Mouse (Mus musculus): ENCODE measurements around the gene Spcs2. TPM values are rescaled to one million over a fixed set of nuclear protein-coding genes. Genes with fewer than 3 reads are reported as not detected.

Gene Spcs2
- total RNA-seq, 2 experiments from 2014 or later: 118 to 135 TPM

DNA sequence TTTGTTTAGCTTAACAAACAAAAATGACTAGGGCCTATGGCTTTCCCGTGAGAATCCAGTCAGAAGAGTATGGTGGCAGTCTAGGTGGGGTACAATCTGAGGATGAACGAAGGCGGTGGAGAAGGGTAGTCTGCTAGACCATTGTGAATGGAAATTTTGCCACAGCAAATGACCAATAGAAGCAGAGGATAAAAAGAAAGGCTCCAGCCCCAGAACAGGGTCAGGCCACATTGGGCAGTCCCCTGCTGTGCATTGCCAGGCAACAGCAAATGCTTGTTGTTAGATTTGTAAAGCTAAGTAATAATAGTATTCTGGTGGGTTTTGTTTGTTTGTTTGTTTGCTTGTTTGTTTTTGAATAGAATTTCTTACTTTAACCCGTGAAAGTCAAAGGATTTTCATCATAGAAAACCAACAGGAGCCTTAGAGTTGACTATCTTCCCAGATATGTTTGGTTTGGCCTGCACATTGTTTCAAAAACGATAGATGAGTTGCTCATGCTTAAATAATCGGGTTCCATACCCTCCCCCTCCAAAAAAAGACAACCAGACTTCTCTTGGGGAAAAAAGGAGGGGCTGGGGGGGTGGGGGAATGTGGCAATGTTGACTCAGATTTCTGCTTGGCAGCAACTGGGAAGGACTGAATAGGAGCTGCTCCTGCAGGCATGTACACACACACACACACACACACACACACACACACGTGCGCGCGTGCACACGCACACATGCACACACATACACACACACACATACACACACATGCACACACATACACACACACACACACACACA, 1.2 kb upstream of the Spcs2 start:
- DNase-seq: no peak

GRCm38 (mm10) chr7:99858813-99859585, 4.3 kb downstream of the Spcs2 start, which contains the start of gene Xrra1:
Xrra1 (plus strand) TSS chr7:99859116.
- peak; percentile 97 for DNase-seq

DNA sequence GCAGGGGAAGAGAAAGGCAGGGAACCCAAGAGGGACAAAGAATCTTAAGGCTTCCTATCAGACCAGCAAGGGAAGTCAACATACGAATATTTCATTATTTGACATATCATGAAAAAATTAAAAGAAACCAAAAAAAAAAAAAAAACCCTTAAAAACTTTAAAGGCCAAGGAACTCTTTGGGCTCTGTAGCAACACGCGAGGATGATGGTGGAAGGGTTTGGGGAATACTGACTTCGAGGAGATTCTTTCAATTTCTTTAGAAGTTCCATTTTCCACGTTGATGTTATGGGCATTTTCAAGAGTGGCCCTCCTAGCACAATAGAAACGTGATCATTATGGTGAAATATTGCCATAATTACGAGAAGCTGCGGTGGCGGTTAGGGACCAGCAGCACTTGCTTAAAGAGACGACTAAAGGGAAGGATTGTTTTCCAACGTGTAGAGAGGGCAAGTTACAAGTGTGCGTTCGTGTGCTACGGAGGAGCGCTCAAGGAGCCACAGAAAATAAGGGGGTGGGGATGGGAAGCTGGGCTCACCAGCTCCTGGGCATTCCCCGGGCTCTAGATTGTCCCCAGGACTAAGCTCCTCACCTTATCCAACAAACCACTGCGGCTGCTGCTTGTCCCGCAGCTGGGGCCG, 5.0 kb downstream of the Spcs2 start:
- no peak for DNase-seq

GRCm38 (mm10) chr7:99856266-99856861, 6.9 kb downstream of the Spcs2 start:
- DNase-seq: no peak

DNA sequence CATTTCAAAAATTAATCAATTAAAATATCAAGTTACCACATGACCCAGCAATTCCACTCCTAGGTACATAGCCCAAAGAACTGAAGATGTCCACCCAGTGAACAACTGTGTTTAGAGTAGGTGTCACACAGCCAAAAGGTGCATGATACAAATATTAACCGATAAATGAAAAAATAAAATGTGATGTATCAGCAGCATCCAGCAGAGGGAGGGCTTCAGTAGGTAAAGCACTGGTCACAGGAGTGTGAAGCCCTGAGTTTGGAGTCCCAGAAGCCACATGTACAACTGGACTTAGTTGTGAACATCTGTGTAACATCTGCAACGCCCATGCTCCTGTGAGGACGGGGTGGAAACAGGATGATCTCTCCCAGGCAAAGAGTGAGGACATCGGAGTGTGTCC, 9.0 kb downstream of the Spcs2 start:
- no peak for DNase-seq

DNA sequence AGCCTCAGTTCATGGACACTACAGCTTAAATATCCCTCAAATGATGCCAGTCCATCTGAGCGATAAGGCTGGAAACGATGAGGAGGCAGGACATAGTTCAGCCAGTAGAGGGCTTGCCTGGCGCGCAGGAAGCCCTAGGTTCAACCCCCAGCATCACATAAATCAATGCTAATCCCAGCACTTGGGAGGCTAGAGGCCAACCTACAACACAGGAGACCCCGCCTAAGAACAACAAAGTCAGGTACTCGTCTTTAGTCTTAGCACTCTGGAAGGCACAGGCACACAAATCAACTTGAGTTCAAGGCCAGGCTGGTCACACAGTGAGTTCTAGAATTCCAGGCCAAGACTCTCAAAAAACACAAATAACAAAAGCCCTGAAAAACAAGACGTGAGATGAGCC, 9.9 kb downstream of the Spcs2 start:
- peak; percentile 16 for DNase-seq

DNA sequence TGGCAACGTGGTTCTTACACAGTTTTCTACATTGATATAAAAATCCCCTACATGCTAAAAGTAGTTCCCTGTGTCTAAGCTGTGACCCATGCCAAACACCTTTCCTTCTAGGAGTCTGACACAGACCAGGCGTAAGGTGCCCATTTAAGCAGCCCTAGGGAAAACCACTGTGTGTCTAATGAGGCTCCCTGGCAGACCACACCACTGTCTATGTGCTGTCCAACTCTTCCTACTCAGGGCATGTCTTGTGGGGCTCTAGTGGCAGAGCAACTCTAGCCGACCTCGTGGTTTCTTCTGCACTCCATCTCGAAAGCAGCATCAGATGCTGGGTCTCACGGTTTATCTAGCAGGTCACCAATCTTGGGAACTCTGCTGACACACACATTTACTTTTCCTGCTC, 11.6 kb downstream of the Spcs2 start:
- DNase-seq: no peak

DNA sequence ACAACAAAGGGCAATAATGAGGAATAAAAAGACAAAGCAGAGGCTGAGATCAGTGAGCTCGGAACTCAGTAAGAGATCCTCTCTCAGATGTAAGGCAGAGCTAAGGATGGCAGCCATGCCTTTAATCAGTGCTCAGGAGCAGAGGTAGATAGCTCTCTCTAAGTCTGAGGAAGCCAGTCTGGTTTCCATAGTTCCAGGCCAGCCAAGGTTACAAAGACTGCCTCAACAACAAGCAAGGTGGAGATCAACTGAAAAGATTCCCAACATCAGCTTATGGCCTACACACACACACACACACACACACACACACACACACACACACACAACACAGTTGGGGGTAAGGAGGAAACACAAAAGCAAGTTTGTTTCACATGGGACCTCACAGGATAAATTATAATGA, 12.1 kb downstream of the Spcs2 start:
- no peak for DNase-seq

DNA sequence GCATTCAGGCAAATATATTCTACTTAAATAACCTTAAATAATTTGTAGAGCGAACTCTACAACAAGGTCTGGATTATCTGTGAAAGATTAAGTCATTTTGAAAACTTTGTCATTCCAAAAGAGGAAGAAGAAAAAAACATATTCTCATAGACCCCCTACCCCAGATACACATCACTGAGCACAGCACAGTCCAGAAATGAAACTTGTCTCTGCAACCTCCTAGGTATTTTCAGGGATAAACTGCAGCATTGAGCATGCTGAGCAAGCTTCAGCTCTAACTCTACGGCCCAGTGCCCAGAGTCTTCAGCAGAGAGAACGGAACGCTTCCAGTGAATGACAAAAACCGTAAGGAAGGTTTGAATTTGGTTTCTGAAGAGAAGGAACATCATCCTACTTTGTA, 12.7 kb downstream of the Spcs2 start:
- no peak for DNase-seq

- DNase-seq: no peak
These were observed 17.6 kb downstream of the Spcs2 start for GRCm38 (mm10) chr7:99845533-99846236.

DNA sequence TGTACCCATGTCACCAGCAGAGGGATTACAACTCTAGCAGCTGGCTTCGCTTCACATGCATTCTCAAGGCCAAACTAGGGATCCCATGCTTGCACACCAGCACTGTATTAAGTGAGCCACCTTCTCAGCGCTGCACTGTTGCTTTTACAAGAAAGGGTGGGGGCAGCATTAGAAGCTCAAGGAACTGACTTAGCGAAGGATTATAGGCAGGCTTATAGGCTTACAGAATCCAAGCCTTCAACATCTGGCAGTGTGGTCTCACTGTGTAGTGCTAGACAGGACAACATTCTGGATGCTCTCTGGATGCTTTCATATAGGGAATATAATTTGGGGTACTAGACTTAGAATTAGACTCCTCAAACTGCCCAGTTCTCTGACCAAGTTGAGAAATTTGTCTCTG, 25.0 kb downstream of the Spcs2 start:
- no peak for DNase-seq

- DNase-seq: no peak
These were observed 25.7 kb downstream of the Spcs2 start for GRCm38 (mm10) chr7:99837358-99838071.

DNA sequence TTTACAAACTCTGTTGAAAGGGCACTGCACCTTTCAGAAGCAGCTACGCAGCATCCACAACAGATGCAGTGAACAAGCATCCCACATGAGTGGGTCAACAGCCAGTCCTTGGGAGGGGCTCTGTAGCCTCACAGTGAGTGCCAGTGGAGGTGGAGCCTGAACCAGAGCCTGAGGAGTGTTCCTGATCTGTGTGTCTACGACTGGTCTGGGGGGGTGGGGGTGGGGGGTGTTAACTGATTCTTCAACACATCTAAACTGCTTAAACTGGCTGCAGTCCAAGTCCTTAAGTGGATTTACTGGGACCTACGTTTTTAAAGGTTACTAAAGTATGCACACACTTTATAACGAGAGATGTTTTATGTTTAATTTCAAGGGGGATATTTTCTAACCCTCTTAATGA, 26.5 kb downstream of the Spcs2 start:
- DNase-seq: no peak

DNA sequence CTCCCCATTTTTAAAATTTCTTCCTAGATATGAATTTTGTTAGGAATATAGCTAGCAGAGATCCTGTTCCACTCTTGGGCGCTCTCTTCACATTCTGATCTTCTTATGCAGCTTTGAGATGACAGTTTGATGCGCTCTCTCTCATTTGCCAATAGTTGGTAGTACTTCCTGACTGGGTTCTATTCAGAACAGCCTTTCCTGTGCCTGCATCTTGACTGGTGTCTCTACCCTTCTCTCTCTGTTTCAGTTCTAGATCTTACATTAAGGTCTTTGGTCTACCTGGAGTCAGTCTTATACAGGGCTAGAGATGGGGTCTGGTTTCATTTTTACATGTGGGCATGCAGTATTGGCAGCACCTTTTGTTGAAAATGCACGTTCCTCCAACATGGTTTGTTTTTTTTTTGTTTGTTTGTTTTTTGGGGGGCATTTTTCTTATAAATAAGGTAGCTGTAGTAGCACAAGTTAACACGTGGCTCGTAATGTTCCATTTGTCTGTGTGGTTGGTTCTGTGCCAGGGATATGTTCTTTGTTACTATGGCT, 28.9 kb downstream of the Spcs2 start:
- no peak for DNase-seq

- DNase-seq: no peak
These were observed 29.4 kb downstream of the Spcs2 start for GRCm38 (mm10) chr7:99833846-99834222.

DNA sequence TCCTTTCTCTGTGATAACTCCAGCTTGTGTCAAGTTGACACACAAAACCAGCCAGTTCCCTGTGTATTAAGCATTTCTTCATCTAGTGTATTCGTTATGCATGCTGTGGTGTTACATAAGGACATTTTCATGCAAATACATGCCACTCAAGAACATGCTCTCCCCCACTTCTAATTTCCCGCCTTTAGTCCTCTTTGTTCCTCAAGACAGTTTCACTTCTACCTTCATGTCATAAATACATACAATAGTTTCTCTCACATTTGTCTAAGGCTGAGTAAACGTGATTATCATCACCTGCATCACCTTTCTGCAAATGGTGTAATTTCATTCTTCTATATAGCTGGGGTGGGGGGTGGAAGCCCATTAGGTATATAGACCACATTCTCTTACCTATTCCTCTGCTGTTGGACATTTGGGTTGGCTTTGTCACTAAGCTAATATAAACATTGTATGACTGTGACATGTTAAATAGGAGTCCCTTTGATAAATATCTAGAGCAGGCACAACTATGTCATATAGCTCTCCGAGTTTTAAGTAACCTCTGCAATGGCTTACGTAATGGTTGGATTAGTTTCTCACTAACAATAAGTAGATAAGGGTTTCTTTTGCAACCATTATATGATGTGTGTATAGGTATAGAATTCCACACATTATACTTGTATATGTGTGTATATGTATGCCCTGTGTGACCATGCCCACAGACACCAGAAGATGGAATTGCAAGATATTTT, 30.0 kb downstream of the Spcs2 start:
- DNase-seq: no peak

- DNase-seq: peak; percentile 96
These were observed 35.1 kb downstream of the Spcs2 start, which contains the start of gene Neu3 for GRCm38 (mm10) chr7:99828083-99828570. Neu3 (minus strand) TSS chr7:99828417.

DNA sequence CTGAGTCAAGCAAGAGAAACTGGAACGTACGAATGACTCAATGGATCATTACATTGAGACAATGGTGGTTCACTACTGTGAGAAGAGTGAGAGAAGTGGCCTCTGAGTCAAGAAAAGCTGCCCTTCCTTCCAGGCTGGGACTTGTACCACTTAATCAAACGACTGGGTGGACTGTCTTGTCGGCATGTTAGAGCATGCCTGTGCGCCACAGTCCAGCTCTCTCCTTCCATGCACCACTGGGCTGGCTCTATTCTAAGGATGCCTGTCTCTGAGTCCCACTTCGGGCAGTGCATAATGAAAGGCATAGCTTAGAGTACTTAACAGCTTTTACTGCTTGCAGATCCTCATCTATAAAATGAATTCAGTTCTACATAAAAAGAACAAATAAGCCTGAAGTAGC, 37.2 kb downstream of the Spcs2 start:
- DNase-seq: no peak

- DNase-seq: no peak
These were observed 37.8 kb downstream of the Spcs2 start for GRCm38 (mm10) chr7:99825511-99825910.

Data from adrenal gland, postnatal 10 days (tissue).